Mouse (Mus musculus) midbrain, embryonic 10.5 days (tissue): Measurements from ENCODE around the gene Nbeal2. TPM values are rescaled to one million over a fixed set of nuclear protein-coding genes. Genes with fewer than 3 reads are reported as not detected.
"Not testable (repeated sequence)": the region's sequence is repeated elsewhere in the genome, so short reads cannot be mapped to it uniquely, and the experiment has no call there.

Experiments
- DNase-seq: peaks from one replicate; pipeline ENCODE4 v3.0.0-alpha.2; 2017; ENCODE audit warnings: low spot score
- H3K27ac ChIP-seq: fragments of 300-500 bp; sonication (generic); replicated peaks from 2 replicates; pipeline ENCODE4 v1.5.1; 2016; ENCODE audit warnings: mild to moderate bottlenecking
- H3K27me3 ChIP-seq: fragments of 300-500 bp; sonication (generic); 2 replicates; pipeline ENCODE4 v1.6.1; 2016; ENCODE audit warnings: low read depth, mild to moderate bottlenecking; ENCODE audit not compliant: poor library complexity, severe bottlenecking
- H3K36me3 ChIP-seq: fragments of 300-500 bp; sonication (generic); 2 replicates; pipeline ENCODE4 v1.6.1; 2016; ENCODE audit warnings: mild to moderate bottlenecking, moderate library complexity
- H3K4me1 ChIP-seq: fragments of 300-500 bp; sonication (generic); 2 replicates; pipeline ENCODE4 v1.6.1; 2016
- H3K4me3 ChIP-seq: fragments of 300-500 bp; sonication (generic); 2 replicates; pipeline ENCODE4 v1.5.1; 2016; ENCODE audit warnings: mild to moderate bottlenecking, moderate library complexity
- H3K9me3 ChIP-seq: fragments of 300-500 bp; sonication (generic); replicated peaks from 2 replicates; pipeline ENCODE4 v1.6.1; 2016; ENCODE audit warnings: mild to moderate bottlenecking
- WGBS: fragments of 180-500 bp; shearing (Covaris S2); methylation state at CpG from one replicate; pipeline ENCODE4 v1.1.7; 2016; 5-methylcytosine and 5-hydroxymethylcytosine counted together
- polyA plus RNA-seq: library from polyadenylated mRNA; unstranded; fragments of >200 nt; fragmentation: Nextera tagmentation; extraction: Ambion mirVana; gene quantifications from 2 replicates; pipeline ENCODE4 v1.2.1, GENCODE M21; 2016

The Nbeal2 gene
- polyA plus RNA-seq, 1 experiment from 2014 or later = 1.3 TPM

DNA sequence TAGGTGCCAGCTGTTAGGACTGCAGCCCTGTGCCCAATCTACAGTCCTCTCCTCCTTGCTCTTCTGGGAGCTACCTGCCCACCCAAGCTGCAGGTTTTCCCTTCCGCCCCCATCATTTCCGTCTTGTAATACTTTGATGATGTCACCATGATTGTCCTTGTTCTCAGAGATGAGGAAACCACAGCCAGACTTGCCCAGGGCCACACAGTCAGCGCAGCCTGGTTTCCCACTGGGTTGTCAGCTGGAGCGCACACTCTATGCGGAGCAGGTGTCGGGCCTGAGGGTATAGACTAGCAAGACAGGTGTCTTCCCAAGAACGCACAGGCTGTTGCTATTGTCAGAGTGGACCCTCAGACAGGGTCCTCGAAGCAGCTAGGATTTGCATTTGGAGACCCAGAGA, 31.2 kb upstream of the Nbeal2 start:
- H3K9me3 ChIP-seq = no peaks in the 10 kb centered on the region
- peaks cover 54% of the 10 kb centered on the region for H3K4me1 ChIP-seq
- WGBS = 88% methylated on average over 8 of the region's 8 CpGs
- H3K4me3 ChIP-seq = no peak overlapping the region
- peaks cover under 1% of the 10 kb centered on the region; the same call in 1 of the 2 replicates for H3K36me3 ChIP-seq
- H3K27me3 ChIP-seq = no peaks in the 10 kb centered on the region
- H3K27ac ChIP-seq = no peak overlapping the region; the same call in 1 of the 2 replicates
- no peak for DNase-seq

DNA sequence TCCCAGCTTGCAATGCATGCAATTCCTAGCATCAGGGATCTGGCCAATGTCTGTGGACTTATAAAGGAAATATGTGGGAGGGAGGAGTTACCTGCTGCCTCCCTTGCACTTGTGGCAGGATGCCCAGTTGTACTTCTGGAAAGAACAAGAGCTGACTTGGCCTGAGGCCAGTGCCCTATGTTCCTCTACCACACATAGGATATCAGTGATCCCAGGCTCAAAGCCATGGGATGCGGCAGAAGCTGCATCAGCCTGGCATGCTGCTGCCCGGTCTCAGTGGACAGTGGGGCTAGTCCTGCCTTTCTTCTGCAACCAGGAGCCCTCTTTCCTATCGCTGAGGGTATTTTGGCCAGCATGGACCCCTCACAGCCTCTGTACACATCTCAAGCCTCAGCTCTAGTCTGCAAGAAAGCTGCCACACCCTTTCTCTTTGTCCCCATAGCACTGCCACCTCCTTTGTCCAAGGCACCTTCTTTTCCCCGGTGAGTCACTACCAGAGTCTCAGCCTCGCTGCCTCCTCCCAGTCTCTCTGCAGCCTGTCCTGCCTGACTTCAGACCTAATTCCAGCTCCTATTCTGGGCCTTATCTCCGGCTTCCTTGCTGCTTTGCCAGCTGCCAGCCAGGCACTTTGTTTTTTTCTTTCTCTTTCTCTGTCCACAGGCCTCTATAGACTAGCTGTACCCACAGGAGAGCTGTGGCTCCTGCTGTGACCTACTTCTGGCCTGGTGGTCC, 30.3 kb upstream of the Nbeal2 start:
- Histone ChIP-seq H3K27ac (peak overlapping the region; percentile 42), H3K4me3 (no peak overlapping the region), H3K27me3 (no peaks in the 10 kb centered on the region), H3K4me1 (peaks cover 54% of the 10 kb centered on the region), H3K9me3 (no peaks in the 10 kb centered on the region), H3K36me3 (peaks cover 6% of the 10 kb centered on the region; the same call in 1 of the 2 replicates)
- 81% methylated on average over 6 of the region's 6 CpGs for WGBS
- no peak for DNase-seq

DNA sequence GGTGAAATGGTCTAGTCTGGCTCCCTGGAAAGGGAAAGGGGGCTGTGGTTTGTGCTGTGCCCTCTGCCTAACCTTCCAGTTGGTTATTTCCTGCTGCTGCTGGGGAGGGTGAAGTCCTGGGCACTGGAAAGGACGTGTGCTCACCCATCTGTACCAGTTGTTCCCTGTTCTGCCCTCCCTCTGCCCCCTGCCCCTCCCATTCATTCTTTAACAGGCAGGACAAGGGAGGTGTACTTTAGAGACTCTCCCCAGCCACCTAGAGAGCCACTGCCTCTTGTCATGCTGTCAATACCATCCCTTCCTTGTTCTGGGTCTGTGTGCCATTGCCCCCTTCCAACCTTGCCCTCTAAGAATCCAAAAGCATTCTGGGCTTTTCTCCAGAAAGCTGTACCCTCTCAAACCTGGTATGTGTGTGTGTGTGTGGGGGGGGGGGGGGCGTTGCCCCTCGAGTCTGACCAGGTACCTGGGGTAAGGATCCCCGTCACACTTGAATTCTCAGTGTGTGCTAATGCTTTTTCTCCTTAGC, 29.7 kb upstream of the Nbeal2 start:
- Histone ChIP-seq H3K9me3 (no peaks in the 10 kb centered on the region), H3K4me3 (no peak overlapping the region), H3K27me3 (no peaks in the 10 kb centered on the region), H3K27ac (peak overlapping the region; percentile 42; the same call in 1 of the 2 replicates), H3K4me1 (peaks cover 58% of the 10 kb centered on the region), H3K36me3 (peaks cover 6% of the 10 kb centered on the region; the same call in 1 of the 2 replicates)
- 65% methylated on average over 4 of the region's 4 CpGs for WGBS
- DNase-seq = no peak

DNA sequence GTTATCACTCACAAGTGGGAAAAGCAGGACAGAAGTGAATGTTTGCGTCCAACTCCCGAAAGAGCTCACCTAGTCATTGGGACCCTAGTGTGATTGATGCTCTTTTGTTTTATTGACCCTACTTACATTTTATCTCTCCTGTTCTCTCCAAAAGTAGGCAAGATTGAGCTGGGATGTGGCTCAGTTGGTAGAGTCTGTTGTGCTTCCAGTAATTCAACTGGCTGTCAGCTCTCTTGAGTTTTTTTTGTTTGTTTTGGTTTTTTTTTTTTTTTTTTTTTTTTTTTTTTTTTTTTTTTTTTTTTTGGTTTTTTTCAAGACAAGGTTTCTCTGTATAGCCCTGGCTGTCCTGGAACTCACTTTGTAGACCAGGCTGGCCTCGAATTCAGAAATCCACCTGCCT, 28.7 kb upstream of the Nbeal2 start:
- H3K9me3 ChIP-seq, H3K4me3 ChIP-seq, H3K36me3 ChIP-seq, H3K27me3 ChIP-seq, H3K27ac ChIP-seq, DNase-seq: not testable (repeated sequence)
- H3K4me1 ChIP-seq = peaks cover 67% of the 10 kb centered on the region
- 93% methylated on average over 3 of the region's 3 CpGs for WGBS

DNA sequence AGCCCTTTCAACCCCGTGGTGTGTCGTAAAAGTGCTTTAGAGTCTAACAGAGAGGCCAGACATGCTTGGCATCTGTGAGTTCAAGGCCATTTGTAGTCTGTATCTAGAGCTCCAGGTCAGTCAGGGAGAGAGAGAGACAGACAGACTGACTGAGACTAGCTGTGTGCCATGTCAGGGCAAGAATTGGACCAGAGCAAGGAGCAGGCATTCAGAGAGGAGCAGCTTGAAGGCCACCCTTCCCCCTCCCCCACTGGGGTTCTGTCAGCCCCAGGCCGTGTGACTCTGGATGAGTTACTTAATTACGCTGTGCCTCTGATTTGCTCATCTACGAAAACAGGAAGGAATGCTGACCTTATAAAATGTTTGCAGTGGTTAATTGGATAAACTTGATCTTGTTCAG, 28.3 kb upstream of the Nbeal2 start:
- DNase-seq = no peak
- Histone ChIP-seq H3K9me3 (no peaks in the 10 kb centered on the region), H3K27me3 (no peaks in the 10 kb centered on the region), H3K27ac (peak overlapping the region; percentile 49; the same call in 1 of the 2 replicates), H3K4me1 (peaks cover 71% of the 10 kb centered on the region), H3K4me3 (no peak overlapping the region), H3K36me3 (peaks cover 6% of the 10 kb centered on the region; the same call in 1 of the 2 replicates)
- 85% methylated on average over 5 of the region's 5 CpGs for WGBS

DNA sequence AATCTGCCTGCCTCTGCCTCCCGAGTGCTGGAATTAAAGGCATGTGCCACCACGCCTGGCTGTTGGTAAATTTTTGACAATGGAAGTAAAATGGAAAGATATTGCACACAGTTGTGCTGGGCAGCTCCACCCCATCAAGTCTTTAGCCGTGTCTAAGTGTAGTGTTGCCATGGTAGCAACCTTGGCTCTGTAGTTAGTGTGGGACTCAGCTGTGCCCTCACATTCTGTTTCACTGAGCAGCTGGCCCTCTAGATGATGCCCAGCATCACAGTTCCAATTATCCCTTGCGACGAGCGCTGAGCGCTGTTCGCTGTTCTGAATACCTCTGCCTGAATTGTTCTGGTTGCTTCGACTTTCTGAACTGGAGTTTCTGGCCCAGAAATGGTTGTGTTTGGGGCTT, 27.9 kb upstream of the Nbeal2 start:
- no peaks in the 10 kb centered on the region for H3K27me3 ChIP-seq
- 87% methylated on average over 9 of the region's 9 CpGs for WGBS
- peaks cover 6% of the 10 kb centered on the region; the same call in 1 of the 2 replicates for H3K36me3 ChIP-seq
- H3K4me1 ChIP-seq = peaks cover 67% of the 10 kb centered on the region
- 0 out of 2 replicates have a peak overlapping the region, but pooled peaks have one; percentile 49 for H3K27ac ChIP-seq
- no peak for DNase-seq
- H3K9me3 ChIP-seq = no peaks in the 10 kb centered on the region
- H3K4me3 ChIP-seq = no peak overlapping the region

DNA sequence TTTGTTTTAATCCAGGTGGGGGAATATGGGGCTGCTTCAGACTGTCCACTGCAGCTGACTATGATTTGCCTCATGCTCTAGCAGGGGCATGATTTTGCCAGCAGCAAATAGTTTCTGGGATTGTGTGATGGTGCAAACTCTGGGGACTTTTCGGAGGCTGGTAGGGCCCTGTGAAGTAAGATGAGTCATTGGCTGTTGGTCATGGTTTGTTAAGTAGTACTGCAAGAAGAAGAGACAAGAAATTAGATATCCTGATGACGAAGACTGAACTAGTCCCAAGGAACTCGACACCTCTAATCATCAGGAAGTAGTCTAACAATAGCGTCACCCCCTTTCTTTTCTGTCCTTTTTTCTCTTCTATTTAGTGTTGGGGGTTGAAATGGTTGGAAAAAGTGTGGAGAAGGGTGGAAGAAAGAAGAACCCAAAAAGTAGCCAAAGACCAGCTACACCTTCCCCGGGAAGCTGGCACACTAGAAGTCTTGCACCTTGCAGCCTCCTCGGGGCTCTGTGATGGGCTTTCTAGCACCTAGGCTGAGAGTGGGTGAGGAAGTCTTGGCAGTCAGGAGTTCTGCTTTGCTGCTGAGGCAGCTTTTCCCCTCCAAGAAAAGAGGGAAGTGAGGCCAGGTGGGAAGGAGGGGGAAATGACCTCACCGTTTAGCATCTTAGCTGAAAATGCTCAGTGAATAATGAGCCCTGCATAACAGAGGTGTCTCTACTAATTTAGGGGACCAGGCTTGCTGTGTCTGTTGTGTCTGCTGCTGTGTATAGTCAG, 27.0 kb upstream of the Nbeal2 start:
- H3K4me3 ChIP-seq = no peak overlapping the region
- 88% methylated on average over 7 of the region's 7 CpGs for WGBS
- H3K9me3 ChIP-seq = no peaks in the 10 kb centered on the region
- no peak overlapping the region for H3K27ac ChIP-seq
- peaks cover 58% of the 10 kb centered on the region for H3K4me1 ChIP-seq
- peaks cover 6% of the 10 kb centered on the region; the same call in 1 of the 2 replicates for H3K36me3 ChIP-seq
- no peaks in the 10 kb centered on the region for H3K27me3 ChIP-seq
- no peak for DNase-seq

DNA sequence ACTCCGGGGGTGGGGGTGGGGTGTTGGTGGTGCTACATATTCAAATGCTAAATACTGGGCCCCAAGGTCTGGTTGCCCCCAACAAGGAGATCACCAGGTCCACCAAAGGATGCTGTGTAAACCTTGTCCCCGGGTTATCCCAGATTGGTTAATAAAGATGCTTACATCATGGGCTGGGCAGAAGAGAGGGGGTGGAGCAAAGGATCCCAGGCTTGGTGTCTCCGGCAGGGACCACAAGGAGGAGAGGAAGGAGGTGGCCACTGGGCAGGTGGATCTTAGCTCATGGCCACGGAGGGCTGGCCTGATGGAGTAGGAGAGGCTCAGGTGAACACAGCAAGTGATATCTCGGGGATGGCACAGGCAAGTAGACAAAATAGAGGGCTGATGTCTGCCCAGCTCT, 24.9 kb upstream of the Nbeal2 start:
- Histone ChIP-seq H3K9me3 (no peaks in the 10 kb centered on the region), H3K4me3 (no peak overlapping the region), H3K36me3 (peaks cover 8% of the 10 kb centered on the region; the same call in 1 of the 2 replicates), H3K27me3 (no peaks in the 10 kb centered on the region), H3K4me1 (peaks cover 49% of the 10 kb centered on the region), H3K27ac (0 out of 2 replicates have a peak overlapping the region, but pooled peaks have one; percentile 46)
- WGBS = 72% methylated on average over 5 of the region's 5 CpGs
- DNase-seq = no peak

DNA sequence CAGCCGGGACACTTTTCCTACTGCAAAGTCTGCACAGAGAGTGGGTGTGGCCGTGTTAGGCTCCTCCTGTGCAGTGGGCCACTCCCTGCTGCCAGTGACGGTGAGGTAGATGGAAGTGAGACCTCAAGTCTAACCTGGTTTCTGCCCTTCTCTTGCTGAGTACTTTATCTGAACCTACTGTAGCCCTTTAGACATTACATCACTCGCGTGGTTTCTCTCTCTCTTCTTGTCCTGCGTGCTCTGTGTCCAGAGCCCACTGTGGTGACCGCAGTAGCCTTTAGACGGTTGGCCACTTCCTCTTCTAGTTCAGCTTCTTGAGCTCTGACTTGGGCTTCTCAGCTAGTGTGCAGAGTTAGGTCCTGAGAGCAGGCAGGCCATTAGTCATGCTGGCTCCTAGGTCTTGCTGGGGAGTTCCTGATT, 22.5 kb upstream of the Nbeal2 start:
- peaks cover 49% of the 10 kb centered on the region for H3K4me1 ChIP-seq

DNA sequence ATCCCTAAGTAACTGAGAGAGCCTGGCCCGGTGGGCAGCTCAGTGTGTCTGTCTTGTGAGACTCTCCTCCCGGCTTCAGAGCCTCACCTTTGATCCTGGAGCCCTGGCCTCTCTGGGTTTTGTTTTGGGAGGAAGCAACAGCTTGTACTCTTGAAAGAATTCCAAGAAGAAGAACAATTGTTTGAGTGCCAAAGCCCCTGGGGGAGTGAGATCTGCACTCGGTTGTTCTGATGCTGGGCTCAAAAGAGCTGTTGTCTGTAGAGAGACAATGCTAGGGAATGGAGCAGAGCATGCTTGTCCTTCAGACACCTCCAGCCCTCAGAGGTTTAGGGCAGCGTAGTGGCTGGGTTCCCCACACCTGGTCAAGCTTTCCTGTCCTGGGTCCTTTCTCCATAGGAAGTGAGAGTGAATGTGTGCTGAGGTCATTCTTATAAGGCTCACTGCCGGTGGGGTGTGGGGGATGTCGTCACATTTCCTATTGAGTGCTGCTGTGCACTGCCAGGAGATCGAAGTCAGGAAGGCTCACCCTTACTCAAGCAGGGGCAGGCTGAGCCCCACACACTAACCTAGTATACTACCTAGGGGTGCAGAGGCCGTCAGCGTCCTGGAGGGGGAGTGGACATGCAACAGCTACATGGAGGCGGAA, 19.3 kb upstream of the Nbeal2 start:
- Histone ChIP-seq H3K36me3 (0 out of 2 replicates have a peak, but pooled peaks cover 2% of the 10 kb centered on the region), H3K27ac (0 out of 2 replicates have a peak overlapping the region, but pooled peaks have one; percentile 19)
- WGBS = 64% methylated on average over 10 of the region's 10 CpGs

More for the DNA sequence above, 22.5 kb upstream of the Nbeal2 start:
- H3K4me3 ChIP-seq = no peak overlapping the region
- 93% methylated on average over 8 of the region's 8 CpGs for WGBS
- peaks cover 8% of the 10 kb centered on the region; the same call in 1 of the 2 replicates for H3K36me3 ChIP-seq
- no peaks in the 10 kb centered on the region for H3K9me3 ChIP-seq
- DNase-seq = no peak
- no peaks in the 10 kb centered on the region for H3K27me3 ChIP-seq
- H3K27ac ChIP-seq = no peak overlapping the region

DNA sequence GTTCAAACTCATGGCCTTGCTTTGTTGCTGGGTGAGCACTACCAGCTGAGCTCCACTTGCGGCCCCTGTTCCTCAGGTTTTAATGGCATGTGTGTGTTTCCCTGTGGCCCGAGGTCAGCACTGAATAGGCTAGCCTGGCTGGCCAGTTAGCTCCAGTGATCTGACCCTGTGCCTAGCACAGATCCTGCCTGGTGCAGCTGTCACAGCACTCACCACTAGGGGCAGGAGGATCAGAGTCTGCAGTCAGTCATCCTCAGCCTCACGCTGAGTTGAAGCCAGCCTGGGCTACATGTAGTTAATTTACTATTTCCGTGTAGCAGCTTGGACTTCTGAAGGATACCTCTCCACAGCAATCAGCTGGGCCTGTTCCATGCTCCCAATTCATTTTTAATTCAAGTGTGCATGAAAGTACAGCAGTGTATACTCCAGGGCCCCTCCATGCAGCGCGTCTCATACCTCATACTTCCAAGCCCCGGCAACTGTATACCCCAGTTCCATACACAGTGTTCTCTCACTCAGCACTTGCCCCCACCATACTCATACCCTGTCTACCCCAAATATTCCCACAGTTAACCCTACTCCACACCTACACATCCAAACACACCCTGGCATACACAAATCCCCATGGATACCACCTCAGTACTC, 18.6 kb upstream of the Nbeal2 start:
- H3K4me1 ChIP-seq = peaks cover 32% of the 10 kb centered on the region
- 68% methylated on average over 7 of the region's 7 CpGs for WGBS
- no peak for DNase-seq
- no peaks in the 10 kb centered on the region for H3K27me3 ChIP-seq
- H3K36me3 ChIP-seq = 0 out of 2 replicates have a peak, but pooled peaks cover 2% of the 10 kb centered on the region
- no peak overlapping the region for H3K4me3 ChIP-seq
- no peaks in the 10 kb centered on the region for H3K9me3 ChIP-seq
- H3K27ac ChIP-seq = 0 out of 2 replicates have a peak overlapping the region, but pooled peaks have one; percentile 19

More for the DNA sequence above, 19.3 kb upstream of the Nbeal2 start:
- Histone ChIP-seq H3K27me3 (no peaks in the 10 kb centered on the region), H3K9me3 (no peaks in the 10 kb centered on the region), H3K4me1 (peaks cover 35% of the 10 kb centered on the region), H3K4me3 (no peak overlapping the region)
- no peak for DNase-seq

DNA sequence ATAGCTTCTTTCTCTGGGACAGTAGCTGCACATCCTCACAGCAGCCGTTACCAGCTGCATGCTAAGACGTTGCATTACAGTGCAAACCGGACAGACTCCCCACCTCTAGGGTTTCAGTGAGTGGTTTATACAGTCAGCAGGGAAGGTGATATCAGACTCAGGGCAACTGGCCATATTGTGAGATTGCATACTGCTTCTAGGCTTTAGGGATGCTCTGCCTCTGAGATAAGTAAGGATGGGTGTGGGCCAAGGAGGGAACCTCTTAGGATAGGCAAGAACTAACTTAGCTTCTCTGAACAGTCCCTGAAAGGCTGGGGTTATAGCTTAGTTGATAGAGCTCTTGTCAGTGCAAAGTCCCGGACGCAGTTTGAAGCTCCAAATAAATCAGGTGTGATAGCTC, 15.8 kb upstream of the Nbeal2 start:
- 91% methylated on average over 5 of the region's 5 CpGs for WGBS
- no peaks in the 10 kb centered on the region for H3K9me3 ChIP-seq

More for the DNA sequence above, 15.8 kb upstream of the Nbeal2 start:
- H3K4me1 ChIP-seq = peaks cover 40% of the 10 kb centered on the region
- H3K27me3 ChIP-seq = no peaks in the 10 kb centered on the region
- no peak overlapping the region for H3K27ac ChIP-seq
- 0 out of 2 replicates have a peak, but pooled peaks cover 2% of the 10 kb centered on the region for H3K36me3 ChIP-seq
- no peak overlapping the region for H3K4me3 ChIP-seq
- DNase-seq = no peak
